Mouse (Mus musculus) heart, embryonic 16.5 days (tissue): ENCODE data around the gene Rcan1. TPM values are rescaled to one million over a fixed set of nuclear protein-coding genes. Genes with fewer than 3 reads are reported as not detected.

ENCODE experiments used
- ATAC-seq: fragments of 200-750 bp; cut with Nextera tagmentation; replicated peaks from 2 replicates; pipeline ENCODE4 v1.8.0; 2017; ENCODE audit warnings: moderate number of reproducible peaks; ENCODE audit not compliant: insufficient read depth, low FRiP score; ENCODE audit errors: extremely low read depth
- H3K27ac ChIP-seq: fragments of 300-500 bp; sonication (generic); 2 replicates; pipeline ENCODE4 v1.5.1; 2014; ENCODE audit warnings: mild to moderate bottlenecking, low read length, control low read depth, moderate library complexity
- H3K27me3 ChIP-seq: fragments of 300-500 bp; sonication (generic); 2 replicates; pipeline ENCODE4 v1.6.1; 2014; ENCODE audit warnings: low read length, mixed read lengths; ENCODE audit not compliant: control insufficient read depth, insufficient read depth
- H3K36me3 ChIP-seq: fragments of 300-500 bp; sonication (generic); 2 replicates; pipeline ENCODE4 v1.6.1; 2014; ENCODE audit not compliant: control insufficient read depth, insufficient read depth
- H3K4me1 ChIP-seq: fragments of 300-500 bp; sonication (generic); 2 replicates; pipeline ENCODE4 v1.6.1; 2014; ENCODE audit warnings: low read length, mixed read lengths; ENCODE audit not compliant: control insufficient read depth, insufficient read depth
- H3K4me2 ChIP-seq: fragments of 300-500 bp; sonication (generic); 2 replicates; pipeline ENCODE4 v1.6.1; 2014; ENCODE audit warnings: low read depth, mild to moderate bottlenecking, control low read depth, low read length
- H3K4me3 ChIP-seq: fragments of 300-500 bp; sonication (generic); 2 replicates; pipeline ENCODE4 v1.5.1; 2014; ENCODE audit warnings: mild to moderate bottlenecking, control low read depth, low read length
- H3K9ac ChIP-seq: fragments of 300-500 bp; sonication (generic); 2 replicates; pipeline ENCODE4 v1.6.1; 2014; ENCODE audit warnings: low read length, control low read depth
- H3K9me3 ChIP-seq: fragments of 300-500 bp; sonication (generic); replicated peaks from 2 replicates; pipeline ENCODE4 v1.6.1; 2016; ENCODE audit warnings: low read length; ENCODE audit not compliant: control insufficient read depth
- WGBS: fragments of 180-500 bp; shearing (Covaris S2); extraction: QIAGEN DNeasy Blood & Tissue Kit; methylation state at CpG from one replicate; pipeline ENCODE4 v1.1.7; 2014; 5-methylcytosine and 5-hydroxymethylcytosine counted together
- polyA plus RNA-seq: library from polyadenylated mRNA; unstranded; fragments of >200 nt; fragmentation: Nextera tagmentation; extraction: Ambion mirVana; gene quantifications from 2 replicates; pipeline ENCODE4 v1.2.1, GENCODE M21; 2015

Gene Rcan1
- polyA plus RNA-seq, 1 experiment from 2014 or later = 80.7 TPM

- no peak for ATAC-seq
- no peaks in the 10 kb centered on the region for H3K36me3 ChIP-seq
- H3K4me3 ChIP-seq = no peak overlapping the region
- no peak overlapping the region for H3K9ac ChIP-seq
- WGBS = 73% methylated on average over 6 of the region's 6 CpGs
- no peaks in the 10 kb centered on the region for H3K9me3 ChIP-seq
- no peaks in the 10 kb centered on the region for H3K27me3 ChIP-seq
- peaks cover 21% of the 10 kb centered on the region for H3K4me1 ChIP-seq
- no peak overlapping the region for H3K27ac ChIP-seq
- no peak overlapping the region for H3K4me2 ChIP-seq
Observed at GRCm38 (mm10) chr16:92461412-92461811, 9.3 kb downstream of the Rcan1 start.

GRCm38 (mm10) chr16:92457594-92457993 is 13.1 kb downstream of the Rcan1 start:
- Histone ChIP-seq H3K4me3 (no peak overlapping the region), H3K4me1 (peaks cover 4% of the 10 kb centered on the region), H3K9ac (no peak overlapping the region), H3K27ac (no peak overlapping the region), H3K27me3 (peaks cover 7% of the 10 kb centered on the region; the same call in 1 of the 2 replicates), H3K4me2 (no peak overlapping the region), H3K36me3 (no peaks in the 10 kb centered on the region), H3K9me3 (no peaks in the 10 kb centered on the region)
- peak; percentile 50; the same call in 1 of the 2 replicates for ATAC-seq
- 16% methylated on average over 7 of the region's 7 CpGs for WGBS

GRCm38 (mm10) chr16:92455969-92456368 is 14.7 kb downstream of the Rcan1 start:
- H3K27ac ChIP-seq = no peak overlapping the region
- H3K36me3 ChIP-seq = no peaks in the 10 kb centered on the region
- peaks cover 7% of the 10 kb centered on the region; the same call in 1 of the 2 replicates for H3K27me3 ChIP-seq
- H3K4me1 ChIP-seq = peaks cover 19% of the 10 kb centered on the region
- H3K9me3 ChIP-seq = no peaks in the 10 kb centered on the region
- ATAC-seq = no peak
- H3K4me3 ChIP-seq = no peak overlapping the region
- H3K9ac ChIP-seq = no peak overlapping the region
- no peak overlapping the region for H3K4me2 ChIP-seq
- 84% methylated on average over 5 of the region's 5 CpGs for WGBS

- Histone ChIP-seq H3K9ac (no peak overlapping the region), H3K4me2 (no peak overlapping the region), H3K4me3 (no peak overlapping the region), H3K27me3 (peaks cover 7% of the 10 kb centered on the region; the same call in 1 of the 2 replicates), H3K4me1 (peaks cover 19% of the 10 kb centered on the region), H3K27ac (no peak overlapping the region), H3K9me3 (no peaks in the 10 kb centered on the region), H3K36me3 (no peaks in the 10 kb centered on the region)
- no peak for ATAC-seq
- WGBS = 75% methylated on average over 8 of the region's 8 CpGs
Observed at GRCm38 (mm10) chr16:92455488-92455887, 15.2 kb downstream of the Rcan1 start.

DNA sequence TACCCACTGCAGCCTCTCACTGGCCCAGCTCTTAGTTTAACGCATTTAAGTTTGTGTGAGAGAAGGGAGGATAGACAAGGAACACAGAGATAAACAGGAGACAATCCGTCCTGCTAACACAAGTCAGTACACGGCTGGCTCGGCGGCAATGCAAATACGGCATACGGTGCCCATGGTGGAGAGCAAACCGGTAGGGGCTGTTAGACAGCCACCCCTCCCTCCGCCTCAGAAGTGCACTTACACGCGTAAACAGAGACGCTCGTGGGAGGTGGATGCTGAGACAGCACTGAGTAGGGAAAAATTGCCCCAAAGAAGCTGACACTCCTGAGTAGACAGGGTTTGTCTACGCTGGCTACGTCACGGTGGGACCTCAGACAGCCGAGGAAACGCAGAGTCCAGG is 16.2 kb downstream of the Rcan1 start:
- Histone ChIP-seq H3K4me2 (no peak overlapping the region), H3K36me3 (no peaks in the 10 kb centered on the region), H3K27me3 (peaks cover 7% of the 10 kb centered on the region; the same call in 1 of the 2 replicates), H3K9ac (no peak overlapping the region), H3K4me1 (peaks cover 19% of the 10 kb centered on the region), H3K4me3 (no peak overlapping the region), H3K9me3 (no peaks in the 10 kb centered on the region), H3K27ac (no peak overlapping the region)
- ATAC-seq = no peak
- 89% methylated on average over 18 of the region's 18 CpGs for WGBS

- H3K27me3 ChIP-seq = peaks cover 7% of the 10 kb centered on the region; the same call in 1 of the 2 replicates
- H3K27ac ChIP-seq = no peak overlapping the region
- no peaks in the 10 kb centered on the region for H3K36me3 ChIP-seq
- no peak overlapping the region for H3K9ac ChIP-seq
- H3K9me3 ChIP-seq = no peaks in the 10 kb centered on the region
- WGBS = 88% methylated on average over 7 of the region's 7 CpGs
- no peak overlapping the region for H3K4me3 ChIP-seq
- ATAC-seq = no peak
- H3K4me1 ChIP-seq = peaks cover 19% of the 10 kb centered on the region
- H3K4me2 ChIP-seq = no peak overlapping the region
Observed at GRCm38 (mm10) chr16:92454002-92454401, 16.7 kb downstream of the Rcan1 start.

- Histone ChIP-seq H3K27ac (no peak overlapping the region), H3K4me3 (no peak overlapping the region), H3K4me1 (peaks cover 19% of the 10 kb centered on the region), H3K9ac (no peak overlapping the region; the same call in 1 of the 2 replicates), H3K4me2 (no peak overlapping the region), H3K9me3 (no peaks in the 10 kb centered on the region), H3K36me3 (no peaks in the 10 kb centered on the region), H3K27me3 (peaks cover 7% of the 10 kb centered on the region; the same call in 1 of the 2 replicates)
- 64% methylated on average over 8 of the region's 8 CpGs for WGBS
- ATAC-seq = no peak
Observed at GRCm38 (mm10) chr16:92452609-92453008, 18.1 kb downstream of the Rcan1 start.

DNA sequence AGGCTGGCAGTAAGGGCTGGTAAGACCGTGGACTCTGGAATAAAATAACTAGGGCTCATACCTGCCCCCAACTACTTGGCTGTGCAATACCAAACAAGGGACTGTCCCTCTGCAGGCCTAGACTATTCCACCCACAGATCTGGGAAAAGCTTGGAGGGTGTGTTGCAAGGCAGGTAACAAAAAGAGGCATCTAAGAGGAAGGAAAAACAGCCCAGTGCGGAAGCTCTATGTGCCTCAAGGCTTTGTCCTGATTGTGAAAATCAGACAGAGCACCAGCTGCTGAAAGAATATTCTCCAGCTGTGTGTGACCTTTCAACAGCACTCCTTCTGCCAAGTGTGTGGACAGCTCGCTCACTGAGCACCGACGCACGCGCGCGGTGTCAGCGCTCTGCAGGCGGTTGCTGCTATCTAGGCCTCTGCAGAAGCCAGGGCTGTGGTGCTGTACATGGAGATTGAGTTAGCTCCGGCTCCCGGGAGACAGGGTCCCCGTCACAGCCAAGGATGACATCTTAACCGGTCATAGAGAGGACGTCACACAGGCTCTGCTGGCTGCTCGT is 19.1 kb downstream of the Rcan1 start:
- Histone ChIP-seq H3K4me1 (peaks cover 17% of the 10 kb centered on the region), H3K36me3 (no peaks in the 10 kb centered on the region), H3K9me3 (no peaks in the 10 kb centered on the region), H3K4me2 (no peak overlapping the region), H3K9ac (peak overlapping the region; percentile 57), H3K27ac (peak overlapping the region; percentile 69), H3K27me3 (peaks cover 7% of the 10 kb centered on the region; the same call in 1 of the 2 replicates), H3K4me3 (no peak overlapping the region)
- ATAC-seq = peak; percentile 85
- WGBS = 38% methylated on average over 17 of the region's 17 CpGs

GRCm38 (mm10) chr16:92450331-92450730 is 20.3 kb downstream of the Rcan1 start:
- peaks cover 6% of the 10 kb centered on the region; the same call in 1 of the 2 replicates for H3K27me3 ChIP-seq
- H3K9me3 ChIP-seq = no peaks in the 10 kb centered on the region
- 95% methylated on average over 8 of the region's 8 CpGs for WGBS

More at GRCm38 (mm10) chr16:92450331-92450730, 20.3 kb downstream of the Rcan1 start:
- no peak overlapping the region for H3K9ac ChIP-seq
- no peak overlapping the region for H3K4me3 ChIP-seq
- no peaks in the 10 kb centered on the region for H3K36me3 ChIP-seq
- peaks cover 17% of the 10 kb centered on the region for H3K4me1 ChIP-seq
- no peak for ATAC-seq
- no peak overlapping the region for H3K27ac ChIP-seq
- H3K4me2 ChIP-seq = no peak overlapping the region
